Mouse (Mus musculus) lung, postnatal 25 days (tissue): Measurements from ENCODE around the gene Clec16a.

ENCODE experiments used
- DNase-seq: peaks from one replicate; pipeline ENCODE4 v3.0.0; 2022; ENCODE audit warnings: low spot score

Clec16a gene

GRCm38 (mm10) chr16:10787548-10788058 is 242.5 kb downstream of the Clec16a start:
- no peak for DNase-seq

DNA sequence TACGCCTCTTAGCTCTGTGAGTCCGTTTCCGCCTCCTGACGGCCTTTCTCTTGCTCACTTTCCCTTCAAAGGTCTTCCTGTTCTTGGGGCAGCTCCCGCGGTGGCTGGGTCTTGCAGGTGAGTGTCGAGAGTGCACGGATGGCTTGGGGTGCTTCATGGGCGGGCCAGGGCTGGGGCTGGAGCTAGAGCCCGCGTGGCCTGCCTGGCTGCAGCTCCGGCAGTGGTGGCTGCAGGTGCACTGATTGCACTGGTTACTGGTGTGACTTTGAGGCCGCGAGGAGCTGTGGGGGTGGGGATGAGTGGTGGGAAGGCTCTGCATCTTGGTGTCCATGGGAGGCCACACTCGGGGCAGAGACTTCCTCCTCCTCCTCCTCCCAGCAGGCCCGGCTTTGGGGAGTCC is 243.1 kb downstream of the Clec16a start, which contains the start of gene Tnp2:
Gene Tnp2, minus strand, starts transcription at position 390 of the 400 bp plus-strand sequence.
- DNase-seq, result no peak

- DNase-seq, result no peak
Observed at GRCm38 (mm10) chr16:10788866-10789265, 243.7 kb downstream of the Clec16a start.

DNA sequence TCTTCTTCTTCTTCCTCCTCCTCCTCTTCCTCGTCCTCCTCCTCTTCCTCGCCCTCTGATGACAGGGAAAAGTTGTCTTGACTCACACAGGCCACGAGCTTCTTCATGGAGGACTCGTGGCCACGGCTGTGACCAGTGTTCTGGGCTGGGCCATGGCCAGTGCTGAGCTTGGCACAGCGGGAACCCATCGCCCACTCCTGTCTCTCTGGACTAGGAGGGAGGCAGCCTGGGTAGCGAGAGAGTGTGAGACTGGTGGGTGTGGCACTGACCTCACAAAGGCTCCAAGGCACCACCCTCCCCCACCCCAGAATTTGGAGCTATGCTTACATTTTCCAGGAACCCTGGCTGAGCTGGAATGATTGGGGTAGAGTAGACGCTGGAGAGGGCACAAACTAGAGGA is 245.6 kb downstream of the Clec16a start, which contains the start of gene Prm3:
Gene Prm3, minus strand, starts transcription at position 213 of the 400 bp plus-strand sequence.
- DNase-seq, result no peak
